In genomic region chr3:98221856-98222255, GRCm38 (mm10) we compare ENCODE assay signal across 18 mouse cellular contexts. TPM values are rescaled to one million over a fixed set of nuclear protein-coding genes. Genes with fewer than 3 reads are reported as not detected.
"Had no signal": no experiment of that assay in that cellular context is flagged by ENCODE, and none has a peak within 500 bp of the region (broad histone marks: within the 10 kb centered on the region; RNA-seq: fewer than 3 reads in every experiment).

Reg4 (plus strand) TSS chr3:98222156.

- ATAC-seq: midbrain, embryonic 16.5 days had no signal

- H3K27ac ChIP-seq: midbrain, embryonic 10.5 days; midbrain, embryonic 12.5 days; neural tube, embryonic 12.5 days had no signal

- H3K4me3 ChIP-seq: midbrain, embryonic 10.5 days; midbrain, embryonic 12.5 days; myocyte; neural tube, embryonic 12.5 days had no signal

- H3K36me3 ChIP-seq: midbrain, embryonic 10.5 days; midbrain, embryonic 12.5 days; neural tube, embryonic 12.5 days had no signal

- DNase-seq: lung, adult 18-20 months; lung, embryonic 14.5 days; lung, postnatal 10 days; lung, postnatal 4 days; midbrain, embryonic 14.5 days; right cerebral cortex, postnatal 14 days; spleen, adult 18-20 months; thymus, adult 18-20 months; thymus, postnatal 14 days; thymus, postnatal 36 days had no signal

- H3K9ac ChIP-seq: lung, embryonic 14.5 days; midbrain, embryonic 12.5 days; neural tube, embryonic 12.5 days had no signal

- H3K27me3 ChIP-seq: midbrain, embryonic 12.5 days; neural tube, embryonic 12.5 days had no signal

- H3K9me3 ChIP-seq: midbrain, embryonic 10.5 days; midbrain, embryonic 12.5 days; neural tube, embryonic 12.5 days had no signal

- H3K4me1 ChIP-seq: neural tube, embryonic 12.5 days had no signal

- H3K4me2 ChIP-seq: lung, embryonic 14.5 days; midbrain, embryonic 12.5 days; neural tube, embryonic 12.5 days had no signal

RNA-seq across cellular contexts. Expression of gene Reg4, which starts in this region (rescaled TPM):
- polyA plus RNA-seq: lung, embryonic 14.5 days; lung, embryonic 16.5 days; midbrain, embryonic 10.5 days; midbrain, embryonic 12.5 days; midbrain, embryonic 14.5 days; midbrain, embryonic 16.5 days; myocyte; neural tube, embryonic 12.5 days; neural tube, embryonic 14.5 days; stomach, embryonic 14.5 days had no signal
